Mouse (Mus musculus) lung, embryonic 14.5 days (tissue): ENCODE data around the gene Gm5105. TPM values are rescaled to one million over a fixed set of nuclear protein-coding genes. Genes with fewer than 3 reads are reported as not detected.

ENCODE experiments used
- ATAC-seq: fragments of 200-750 bp; cut with Nextera tagmentation; 2 replicates; pipeline ENCODE4 v1.8.0; 2017; ENCODE audit warnings: mild to moderate bottlenecking, moderate TSS enrichment, moderate library complexity; ENCODE audit not compliant: insufficient read depth
- DNase-seq: peaks from one replicate; pipeline ENCODE4 v3.0.0-alpha.2; 2015
- H3K27ac ChIP-seq: fragments of 300-500 bp; sonication (generic); 2 replicates; pipeline ENCODE4 v1.5.1; 2014; ENCODE audit warnings: low read depth, mild to moderate bottlenecking, moderate library complexity
- H3K27me3 ChIP-seq: fragments of 300-500 bp; sonication (generic); 2 replicates; pipeline ENCODE4 v1.6.1; 2014; ENCODE audit warnings: low read length, control low read depth; ENCODE audit not compliant: insufficient read depth
- H3K36me3 ChIP-seq: fragments of 300-500 bp; sonication (generic); 2 replicates; pipeline ENCODE4 v1.6.1; 2014; ENCODE audit warnings: control low read depth; ENCODE audit not compliant: insufficient read depth
- H3K4me1 ChIP-seq: fragments of 300-500 bp; sonication (generic); 2 replicates; pipeline ENCODE4 v1.6.1; 2014; ENCODE audit warnings: antibody characterized with exemption, control low read depth; ENCODE audit not compliant: insufficient read depth
- H3K4me2 ChIP-seq: fragments of 300-500 bp; sonication (generic); 2 replicates; pipeline ENCODE4 v1.6.1; 2014; ENCODE audit warnings: mild to moderate bottlenecking
- H3K4me3 ChIP-seq: fragments of 300-500 bp; sonication (generic); 2 replicates; pipeline ENCODE4 v1.5.1; 2014; ENCODE audit warnings: low read depth, low read length
- H3K9ac ChIP-seq: fragments of 300-500 bp; sonication (generic); 2 replicates; pipeline ENCODE4 v1.6.1; 2014
- H3K9me3 ChIP-seq: fragments of 300-500 bp; sonication (generic); 2 replicates; pipeline ENCODE4 v1.6.1; 2016; ENCODE audit warnings: low read depth, low read length, control low read depth
- CTCF ChIP-seq: IDR thresholded peaks from 2 replicates; pipeline ENCODE4 v1.5.1; 2016; ENCODE audit warnings: antibody characterized with exemption, low read depth
- WGBS: fragments of 180-500 bp; shearing (Covaris S2); extraction: QIAGEN DNeasy Blood & Tissue Kit; methylation state at CpG from one replicate; pipeline ENCODE4 v1.1.7; 2014; 5-methylcytosine and 5-hydroxymethylcytosine counted together
- polyA plus RNA-seq: library from polyadenylated mRNA; unstranded; fragments of >200 nt; fragmentation: Nextera tagmentation; extraction: Ambion mirVana; gene quantifications from 2 replicates; pipeline ENCODE4 v1.2.1, GENCODE M21; 2014

Gm5105 gene
- polyA plus RNA-seq, 1 experiment from 2014 or later: not detected

DNA sequence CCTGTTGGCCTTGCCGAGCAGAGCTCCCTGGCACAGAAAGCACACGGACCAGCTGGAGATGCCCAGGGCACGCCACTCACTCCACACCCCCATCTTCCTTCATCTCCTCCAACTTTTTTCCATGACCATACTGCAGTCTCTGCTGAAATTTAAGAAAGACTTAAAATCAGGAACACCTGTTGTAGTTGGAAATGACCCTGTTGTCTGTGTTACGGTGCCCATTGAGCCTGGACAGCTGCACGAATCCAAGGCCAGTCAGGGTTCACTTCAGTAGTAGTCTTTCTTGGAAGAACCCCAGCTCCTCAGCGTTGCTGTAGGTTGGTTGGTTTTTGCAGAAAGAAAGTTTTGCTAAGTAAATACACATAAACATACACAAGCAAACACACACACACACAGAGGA is 17.6 kb downstream of the Gm5105 start:
- no peak overlapping the region for H3K27ac ChIP-seq
- DNase-seq (no peak), ATAC-seq (no peak)
- no peaks in the 10 kb centered on the region for H3K36me3 ChIP-seq
- TF ChIP-seq CTCF: no peak
- 79% methylated on average over 6 of the region's 6 CpGs for WGBS
- no peak overlapping the region for H3K9ac ChIP-seq
- H3K4me1 ChIP-seq: peaks cover 9% of the 10 kb centered on the region; the same call in 1 of the 2 replicates
- H3K4me2 ChIP-seq: no peak overlapping the region
- H3K27me3 ChIP-seq: no peaks in the 10 kb centered on the region
- H3K4me3 ChIP-seq: no peak overlapping the region
- H3K9me3 ChIP-seq: no peaks in the 10 kb centered on the region

DNA sequence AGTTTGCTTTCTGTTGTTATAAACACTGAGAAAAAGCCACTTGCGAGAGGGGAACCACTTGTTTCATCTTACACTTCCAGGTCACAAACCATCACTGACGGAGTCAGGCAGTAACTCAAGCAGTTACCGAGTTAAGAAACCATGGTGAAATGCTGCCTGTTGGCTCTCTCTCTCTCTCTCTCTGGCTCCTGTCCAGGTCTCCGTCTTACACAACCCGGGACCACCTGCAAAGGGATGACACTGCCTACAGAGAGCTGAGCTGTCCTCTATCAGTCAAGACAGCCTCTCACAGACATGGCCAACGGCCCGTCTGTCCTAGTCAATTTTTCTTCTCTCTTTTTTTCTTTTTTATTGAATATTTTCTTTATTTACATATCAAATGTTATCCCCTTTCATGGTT is 23.9 kb downstream of the Gm5105 start:
- TF ChIP-seq CTCF: no peak
- H3K27ac ChIP-seq: no peak overlapping the region
- ATAC-seq (peak; percentile 74; the same call in 1 of the 2 replicates), DNase-seq (peak; percentile 61)
- peaks cover 2% of the 10 kb centered on the region; the same call in 1 of the 2 replicates for H3K9me3 ChIP-seq
- no peaks in the 10 kb centered on the region for H3K27me3 ChIP-seq
- 47% methylated on average over 7 of the region's 7 CpGs for WGBS
- no peaks in the 10 kb centered on the region for H3K4me1 ChIP-seq
- H3K4me3 ChIP-seq: no peak overlapping the region
- H3K36me3 ChIP-seq: no peaks in the 10 kb centered on the region
- H3K9ac ChIP-seq: no peak overlapping the region
- no peak overlapping the region for H3K4me2 ChIP-seq

DNA sequence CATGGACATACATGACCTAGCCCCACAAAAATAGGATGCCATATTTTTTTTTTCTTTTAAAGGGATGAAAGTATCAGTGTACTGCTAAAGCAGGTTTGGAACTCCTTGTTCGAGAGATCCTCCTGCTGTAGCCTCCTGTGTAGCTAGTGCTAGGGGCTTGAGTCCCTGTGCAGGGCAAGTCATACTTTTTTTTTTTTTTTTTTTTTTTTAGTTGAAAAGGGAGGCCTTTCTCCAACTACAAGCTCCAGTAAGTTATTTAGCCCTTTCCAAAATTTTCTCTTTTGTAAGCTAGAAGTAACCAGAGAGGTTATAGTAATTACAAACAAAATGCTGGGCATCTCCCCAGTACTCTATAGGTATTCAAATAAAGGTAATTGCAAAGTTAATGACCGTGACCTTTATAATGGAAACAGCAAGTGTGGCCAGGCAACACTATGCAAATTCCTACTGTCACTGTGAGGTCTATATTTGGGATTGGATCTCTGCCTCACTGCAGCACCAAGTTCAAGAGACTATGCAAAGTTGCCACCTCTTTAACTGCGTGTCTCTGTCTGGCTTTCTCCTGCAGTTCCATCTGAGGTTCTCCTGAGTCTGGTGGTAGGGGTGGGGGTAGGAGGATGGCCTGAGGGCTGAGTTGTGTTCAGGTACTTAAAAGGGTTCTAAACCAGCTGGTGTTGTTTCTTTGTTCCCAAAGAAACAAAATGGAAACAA is 25.4 kb downstream of the Gm5105 start:
- ATAC-seq (no peak), DNase-seq (no peak)
- no peak overlapping the region for H3K4me2 ChIP-seq
- H3K27ac ChIP-seq: no peak overlapping the region
- no peak overlapping the region for H3K9ac ChIP-seq
- no peaks in the 10 kb centered on the region for H3K4me1 ChIP-seq
- H3K9me3 ChIP-seq: peaks cover 5% of the 10 kb centered on the region; the same call in 1 of the 2 replicates
- no peak for TF ChIP-seq CTCF
- no peaks in the 10 kb centered on the region for H3K27me3 ChIP-seq
- H3K4me3 ChIP-seq: no peak overlapping the region
- WGBS: 78% methylated on average over 3 of the region's 3 CpGs
- H3K36me3 ChIP-seq: no peaks in the 10 kb centered on the region

DNA sequence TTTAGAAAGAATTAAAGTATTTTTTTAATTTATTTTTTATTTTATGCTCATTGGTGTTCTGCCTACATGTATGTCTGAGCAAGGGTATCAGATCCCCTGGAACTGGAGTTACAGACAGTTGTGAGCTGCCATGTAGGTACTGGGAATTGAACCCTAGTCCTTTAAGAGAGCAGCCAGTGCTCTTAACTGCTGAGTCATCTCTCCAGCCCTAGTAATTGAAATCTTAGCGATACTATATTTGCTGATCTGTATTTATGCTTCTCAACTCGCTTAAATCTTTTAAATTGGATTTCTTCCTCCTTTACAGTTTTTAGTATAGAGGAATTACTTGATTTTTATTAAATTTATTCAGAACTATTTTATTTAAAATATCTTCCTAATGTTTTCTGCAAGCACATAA is 26.2 kb downstream of the Gm5105 start:
- TF ChIP-seq CTCF: no peak
- ATAC-seq (no peak), DNase-seq (no peak)
- no peak overlapping the region for H3K27ac ChIP-seq
- H3K4me3 ChIP-seq: no peak overlapping the region
- no peak overlapping the region for H3K9ac ChIP-seq
- H3K27me3 ChIP-seq: no peaks in the 10 kb centered on the region
- H3K4me1 ChIP-seq: no peaks in the 10 kb centered on the region
- WGBS: 66% methylated on average over 2 of the region's 2 CpGs
- H3K4me2 ChIP-seq: no peak overlapping the region
- H3K36me3 ChIP-seq: no peaks in the 10 kb centered on the region
- peaks cover 5% of the 10 kb centered on the region; the same call in 1 of the 2 replicates for H3K9me3 ChIP-seq

DNA sequence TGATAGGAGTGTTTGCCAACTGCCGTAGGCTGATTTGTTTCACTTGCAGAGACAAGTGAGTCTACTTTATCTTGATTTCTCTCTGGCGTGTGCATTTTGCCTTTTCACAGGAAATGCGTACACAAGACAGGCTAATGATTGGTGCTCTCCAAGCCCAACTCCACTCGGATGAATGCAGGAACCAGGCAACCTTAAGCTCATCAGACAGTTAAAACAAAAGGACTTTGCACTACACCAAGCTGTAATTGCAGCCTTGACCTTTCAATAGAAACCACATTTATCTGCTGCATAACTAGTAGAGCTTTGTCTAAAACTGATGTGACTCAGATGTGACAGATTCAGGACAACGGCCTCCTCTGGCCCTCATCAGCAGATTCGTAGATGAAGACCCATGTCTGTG is 33.2 kb downstream of the Gm5105 start:
- no peak for DNase-seq

DNA sequence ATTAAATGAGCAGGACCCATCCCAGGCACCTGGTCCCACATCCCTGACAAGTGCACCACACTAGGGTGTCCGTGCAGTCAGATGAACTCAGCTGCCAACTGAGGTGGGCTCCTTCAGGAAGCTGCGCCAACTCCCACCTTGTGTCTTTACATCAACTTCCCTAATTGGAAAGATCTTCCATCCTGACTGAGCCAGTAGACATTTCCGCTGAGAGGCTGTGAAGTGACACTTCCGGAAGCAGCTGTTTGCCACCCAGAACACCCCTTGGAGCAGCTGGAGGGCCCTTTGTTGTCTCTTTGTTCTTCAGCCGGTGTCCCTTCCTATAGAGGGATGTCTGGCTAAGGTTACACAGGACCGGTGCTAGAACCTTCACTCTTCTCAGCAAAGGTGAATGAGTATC is 36.6 kb downstream of the Gm5105 start:
- Histone ChIP-seq H3K9me3 (no peaks in the 10 kb centered on the region), H3K4me2 (no peak overlapping the region), H3K4me1 (peaks cover 3% of the 10 kb centered on the region; the same call in 1 of the 2 replicates), H3K27ac (no peak overlapping the region), H3K36me3 (no peaks in the 10 kb centered on the region), H3K9ac (no peak overlapping the region), H3K4me3 (no peak overlapping the region), H3K27me3 (no peaks in the 10 kb centered on the region)
- ATAC-seq: no peak
- 73% methylated on average over 6 of the region's 6 CpGs for WGBS
- TF ChIP-seq CTCF: no peak
- no peak for DNase-seq

More for the DNA sequence above, 33.2 kb downstream of the Gm5105 start:
- Histone ChIP-seq H3K27me3 (no peaks in the 10 kb centered on the region), H3K4me1 (peaks cover 3% of the 10 kb centered on the region; the same call in 1 of the 2 replicates), H3K4me2 (no peak overlapping the region), H3K27ac (no peak overlapping the region), H3K36me3 (no peaks in the 10 kb centered on the region), H3K9me3 (peaks cover 5% of the 10 kb centered on the region; the same call in 1 of the 2 replicates), H3K4me3 (no peak overlapping the region), H3K9ac (no peak overlapping the region)
- no peak for TF ChIP-seq CTCF
- 53% methylated on average over 6 of the region's 6 CpGs for WGBS
- ATAC-seq: no peak

DNA sequence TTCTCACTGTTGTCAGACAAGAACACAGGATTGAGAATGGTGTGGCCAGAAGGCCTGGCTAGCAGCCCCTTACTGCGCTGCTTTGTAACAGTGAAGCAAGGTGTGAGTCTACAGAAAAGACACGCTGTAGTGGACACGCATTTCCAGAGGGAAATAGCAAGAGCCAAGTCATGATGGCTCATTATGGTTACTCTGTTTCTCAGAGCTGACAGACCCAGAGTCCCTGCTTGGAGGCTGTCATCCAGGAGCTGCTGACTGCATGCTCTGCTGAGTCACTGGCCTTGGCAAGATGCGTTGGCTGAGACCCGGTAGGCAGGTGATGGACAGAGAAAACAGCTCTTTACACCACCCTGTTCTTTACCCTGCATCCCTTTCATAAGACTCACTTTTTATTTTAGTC is 37.8 kb downstream of the Gm5105 start:
- no peak overlapping the region for H3K27ac ChIP-seq
- no peak overlapping the region for H3K9ac ChIP-seq
- H3K27me3 ChIP-seq: no peaks in the 10 kb centered on the region
- H3K4me1 ChIP-seq: peaks cover 3% of the 10 kb centered on the region; the same call in 1 of the 2 replicates
- no peaks in the 10 kb centered on the region for H3K36me3 ChIP-seq
- ATAC-seq: no peak
- no peaks in the 10 kb centered on the region for H3K9me3 ChIP-seq
- TF ChIP-seq CTCF: no peak
- H3K4me2 ChIP-seq: no peak overlapping the region
- no peak for DNase-seq
- 82% methylated on average over 5 of the region's 5 CpGs for WGBS
- no peak overlapping the region for H3K4me3 ChIP-seq
